Mouse (Mus musculus): ENCODE data around the gene Csnk1g1. TPM values are rescaled to one million over a fixed set of nuclear protein-coding genes. Genes with fewer than 3 reads are reported as not detected.

Gene Csnk1g1
- total RNA-seq, 2 experiments from 2014 or later, result 16.5 to 19.5 TPM

Other genes with a start within 250 kb of the Csnk1g1 start
- 33.6 and 40.3 TPM in 2 replicates for gene Oaz2, start 240.9 kb upstream of the Csnk1g1 start, total RNA-seq (2014; fragmentation: Nextera tagmentation)
- 35.3 and 44.5 TPM in 2 replicates for gene Oaz2, start 240.9 kb upstream of the Csnk1g1 start, total RNA-seq (2017)
- 26.1 and 28.9 TPM in 2 replicates for gene Zfp609, start 81.4 kb upstream of the Csnk1g1 start, total RNA-seq (2014; fragmentation: Nextera tagmentation)
- 4.3 and 5.1 TPM in 2 replicates for gene Zfp609, start 81.4 kb upstream of the Csnk1g1 start, total RNA-seq (2017)
- 83.5 and 134 TPM in 2 replicates for gene Pclaf, start 18.7 kb upstream of the Csnk1g1 start, total RNA-seq (2014; fragmentation: Nextera tagmentation)
- gene Pclaf, start 18.7 kb upstream of the Csnk1g1 start, total RNA-seq (2017), result 235 and 300 TPM in 2 replicates
- gene Trip4, start 130 bp upstream of the Csnk1g1 start, total RNA-seq (2014; fragmentation: Nextera tagmentation), result 13.8 and 16.7 TPM in 2 replicates
- 18.4 and 27.0 TPM in 2 replicates for gene Trip4, start 130 bp upstream of the Csnk1g1 start, total RNA-seq (2017)
- gene Ppib, start 151.3 kb downstream of the Csnk1g1 start, total RNA-seq (2014; fragmentation: Nextera tagmentation), result 543 and 591 TPM in 2 replicates
- gene Ppib, start 151.3 kb downstream of the Csnk1g1 start, total RNA-seq (2017), result 786 and 789 TPM in 2 replicates
- not detected in 2 replicates for gene Snx22, start 160.8 kb downstream of the Csnk1g1 start, total RNA-seq (2014; fragmentation: Nextera tagmentation)
- 0.93 and 1.2 TPM in 2 replicates for gene Snx22, start 160.8 kb downstream of the Csnk1g1 start, total RNA-seq (2017)
- gene Snx1, start 217.7 kb downstream of the Csnk1g1 start, total RNA-seq (2014; fragmentation: Nextera tagmentation), result 71.0 and 93.3 TPM in 2 replicates
- gene Snx1, start 217.7 kb downstream of the Csnk1g1 start, total RNA-seq (2017), result 109 and 124 TPM in 2 replicates
- 237 and 248 TPM in 2 replicates for gene Ciao2a, start 217.7 kb downstream of the Csnk1g1 start, total RNA-seq (2014; fragmentation: Nextera tagmentation)
- 172 and 204 TPM in 2 replicates for gene Ciao2a, start 217.7 kb downstream of the Csnk1g1 start, total RNA-seq (2017)
- 0.30 and 0.58 TPM in 2 replicates for gene Dapk2, start 249.3 kb downstream of the Csnk1g1 start, total RNA-seq (2014; fragmentation: Nextera tagmentation)
- 0.31 and 1.9 TPM in 2 replicates for gene Dapk2, start 249.3 kb downstream of the Csnk1g1 start, total RNA-seq (2017)

All from granulocyte monocyte progenitor cell, adult 5-6 weeks (primary cell).